Comparison of ENCODE assay signal across 24 mouse cellular contexts in genomic region chr17:62756951-62757350, GRCm38 (mm10).
A peak's percentile ranks its signal among the peaks of the same experiment; 100 is the strongest.
DNase-seq lines count a peak whose midpoint lies in the region; ATAC-seq and TF ChIP-seq lines count a peak whose summit lies in the region.
"Had no signal": no experiment of that assay in that cellular context is flagged by ENCODE, and none has a peak within 500 bp of the region (broad histone marks: within the 10 kb centered on the region; RNA-seq: fewer than 3 reads in every experiment).

No protein-coding gene starts in this region.

- no peaks in the 10 kb centered on the region for H3K36me3 ChIP-seq in heart, embryonic 10.5 days
- H3K36me3 ChIP-seq in hindbrain, embryonic 12.5 days, result no peaks in the 10 kb centered on the region
- no peaks in the 10 kb centered on the region for H3K36me3 ChIP-seq in hindbrain, embryonic 11.5 days (ENCODE audit: control insufficient read depth, insufficient read depth, low read length)
- H3K36me3 ChIP-seq in stomach, postnatal 0 days (ENCODE audit: control insufficient read depth, insufficient read depth, low read length), result no peaks in the 10 kb centered on the region
- H3K36me3 ChIP-seq: G1E; hindbrain, embryonic 13.5 days; limb, embryonic 10.5 days; liver, embryonic 15.5 days; lung, embryonic 15.5 days had no signal

- TF ChIP-seq EP300 in stomach, postnatal 0 days (optimal IDR thresholded peaks at IDR 0.05), result no peak

- no peak for TF ChIP-seq CTCF in Patski (IDR thresholded peaks at IDR 0.05)
- no peak for TF ChIP-seq CTCF in stomach, postnatal 0 days (IDR thresholded peaks at IDR 0.05; ENCODE audit: low read depth)

- no peak for DNase-seq in heart, embryonic 10.5 days (ENCODE audit: low spot score)
- DNase-seq in heart, adult 9 months (ENCODE audit: low spot score in 2 of 2), result no peak
- DNase-seq in hindbrain, embryonic 11.5 days (ENCODE audit: low spot score), result no peak
- DNase-seq in Patski (ENCODE audit: low read depth, low spot score), result no peak
- peak; percentile 31 for DNase-seq in stomach, postnatal 0 days (ENCODE audit: low spot score)
- no peak for DNase-seq in cerebellum, postnatal 4 days (ENCODE audit: low spot score in 2 of 2)
- DNase-seq: adrenal gland, postnatal 10 days; B cell, adult 2 months; cerebellum, adult 2 months; forebrain, postnatal 0 days; gastrocnemius, postnatal 25 days; kidney, adult 2 months; liver; lung, postnatal 4 days; thymus, postnatal 25 days had no signal

- H3K27ac ChIP-seq in heart, embryonic 10.5 days, result peak overlapping the region; percentile 1
- no peak overlapping the region for H3K27ac ChIP-seq in hindbrain, embryonic 12.5 days
- H3K27ac ChIP-seq in hindbrain, embryonic 11.5 days (ENCODE audit: low read depth, low read length), result no peak overlapping the region
- H3K27ac ChIP-seq in stomach, postnatal 0 days (replicated peaks), result no peak overlapping the region
- H3K27ac ChIP-seq: hindbrain, embryonic 13.5 days; kidney, postnatal 0 days; limb, embryonic 10.5 days; liver, embryonic 15.5 days; lung, embryonic 15.5 days had no signal

- no peak overlapping the region for H3K9ac ChIP-seq in hindbrain, embryonic 12.5 days
- no peak overlapping the region for H3K9ac ChIP-seq in hindbrain, embryonic 11.5 days (ENCODE audit: low read depth, low read length)
- H3K9ac ChIP-seq in stomach, postnatal 0 days (ENCODE audit: low read length), result no peak overlapping the region
- H3K9ac ChIP-seq: forebrain, postnatal 0 days; hindbrain, embryonic 13.5 days; liver, embryonic 15.5 days; lung, embryonic 15.5 days had no signal

- CTCF ChIA-PET in Patski (lab: Charles Lee), result interaction anchor here (2.6 kb wide), 1 partner anchor 8 kb away, joined by 8 read pairs; no protein-coding TSS in a partner anchor

- H3K4me3 ChIP-seq in heart, embryonic 10.5 days, result no peak overlapping the region
- H3K4me3 ChIP-seq in hindbrain, embryonic 12.5 days, result no peak overlapping the region
- H3K4me3 ChIP-seq in hindbrain, embryonic 11.5 days (ENCODE audit: low read depth, low read length), result no peak overlapping the region
- H3K4me3 ChIP-seq in stomach, postnatal 0 days (ENCODE audit: low read depth, low read length), result no peak overlapping the region
- H3K4me3 ChIP-seq: hindbrain, embryonic 13.5 days; limb, embryonic 10.5 days; liver, embryonic 15.5 days; lung, embryonic 15.5 days had no signal

- ATAC-seq in hindbrain, embryonic 12.5 days (ENCODE audit: low FRiP score), result 0 out of 2 replicates have a peak, but pooled peaks have one; percentile 38
- ATAC-seq in hindbrain, embryonic 11.5 days (ENCODE audit: low FRiP score), result no peak
- ATAC-seq in Patski, result peak; percentile 35
- ATAC-seq in stomach, postnatal 0 days (ENCODE audit: low FRiP score, low TSS enrichment), result peak; percentile 86
- ATAC-seq: forebrain, postnatal 0 days had no signal

- H3K4me2 ChIP-seq in hindbrain, embryonic 12.5 days (replicated peaks), result no peak overlapping the region
- no peak overlapping the region for H3K4me2 ChIP-seq in hindbrain, embryonic 11.5 days (replicated peaks; ENCODE audit: low read depth, low read length)
- no peak overlapping the region for H3K4me2 ChIP-seq in stomach, postnatal 0 days (replicated peaks; ENCODE audit: low read depth)
- H3K4me2 ChIP-seq: hindbrain, embryonic 13.5 days; liver, embryonic 15.5 days; lung, embryonic 15.5 days; midbrain, embryonic 11.5 days had no signal

- 61% methylated on average over 3 of the region's 3 CpGs for WGBS in heart, embryonic 10.5 days
- 84% methylated on average over 3 of the region's 3 CpGs for WGBS in hindbrain, embryonic 12.5 days
- 90% methylated on average over 3 of the region's 3 CpGs for WGBS in hindbrain, embryonic 11.5 days
- 56% methylated on average over 3 of the region's 3 CpGs for WGBS in stomach, postnatal 0 days

- H3K27me3 ChIP-seq in heart, embryonic 10.5 days (ENCODE audit: insufficient read depth, poor library complexity, severe bottlenecking), result no peaks in the 10 kb centered on the region
- no peaks in the 10 kb centered on the region for H3K27me3 ChIP-seq in hindbrain, embryonic 12.5 days
- no peaks in the 10 kb centered on the region for H3K27me3 ChIP-seq in hindbrain, embryonic 11.5 days (ENCODE audit: control insufficient read depth, insufficient read depth, low read length)
- H3K27me3 ChIP-seq in Patski, result no peaks in the 10 kb centered on the region
- H3K27me3 ChIP-seq in stomach, postnatal 0 days (ENCODE audit: control insufficient read depth, insufficient read depth, low read length), result no peaks in the 10 kb centered on the region
- H3K27me3 ChIP-seq: CH12.LX; hindbrain, embryonic 13.5 days; liver, embryonic 15.5 days; lung, embryonic 15.5 days had no signal

- peaks cover 31% of the 10 kb centered on the region for H3K4me1 ChIP-seq in heart, embryonic 10.5 days
- H3K4me1 ChIP-seq in hindbrain, embryonic 12.5 days, result peaks cover 5% of the 10 kb centered on the region
- no peaks in the 10 kb centered on the region for H3K4me1 ChIP-seq in hindbrain, embryonic 11.5 days (replicated peaks; ENCODE audit: control insufficient read depth, insufficient read depth, low read length)
- no peaks in the 10 kb centered on the region for H3K4me1 ChIP-seq in stomach, postnatal 0 days (replicated peaks; ENCODE audit: control insufficient read depth, insufficient read depth)

- POLR2A ChIA-PET in Patski (lab: Charles Lee), result no interaction called here

- no peaks in the 10 kb centered on the region for H3K9me3 ChIP-seq in heart, embryonic 10.5 days
- H3K9me3 ChIP-seq in hindbrain, embryonic 12.5 days (replicated peaks), result no peaks in the 10 kb centered on the region
- H3K9me3 ChIP-seq in hindbrain, embryonic 11.5 days (ENCODE audit: control insufficient read depth, low read length), result no peaks in the 10 kb centered on the region
- no peaks in the 10 kb centered on the region for H3K9me3 ChIP-seq in stomach, postnatal 0 days (ENCODE audit: control insufficient read depth, low read length)
- H3K9me3 ChIP-seq: hindbrain, embryonic 13.5 days; limb, embryonic 10.5 days; liver, embryonic 15.5 days; lung, embryonic 15.5 days had no signal

- in situ Hi-C loops in Patski (cut with MboI; ENCODE audit: low pct_unique_long_range_greater_than_20kb), result no loop called here
